Mouse (Mus musculus): ENCODE measurements around the gene Arf3. TPM values are rescaled to one million over a fixed set of nuclear protein-coding genes. Genes with fewer than 3 reads are reported as not detected.
"Not testable (repeated sequence)": the region's sequence is repeated elsewhere in the genome, so short reads cannot be mapped to it uniquely, and the experiment has no call there.

The Arf3 gene
- total RNA-seq, 1 experiment from 2014 or later, result 30.8 TPM

- ATAC-seq (replicated peaks; ENCODE audit: insufficient number of reproducible peaks, low FRiP score, low TSS enrichment, poor library complexity, severe bottlenecking), result peak; percentile 38
Measured at GRCm38 (mm10) chr15:98772511-98773211, 9.6 kb upstream of the Arf3 start.

GRCm38 (mm10) chr15:98771813-98772425 is 8.9 kb upstream of the Arf3 start:
- no peak for ATAC-seq (replicated peaks; ENCODE audit: insufficient number of reproducible peaks, low FRiP score, low TSS enrichment, poor library complexity, severe bottlenecking)

GRCm38 (mm10) chr15:98768259-98768658 is 5.2 kb upstream of the Arf3 start:
- ATAC-seq (replicated peaks; ENCODE audit: insufficient number of reproducible peaks, low FRiP score, low TSS enrichment, poor library complexity, severe bottlenecking), result no peak

DNA sequence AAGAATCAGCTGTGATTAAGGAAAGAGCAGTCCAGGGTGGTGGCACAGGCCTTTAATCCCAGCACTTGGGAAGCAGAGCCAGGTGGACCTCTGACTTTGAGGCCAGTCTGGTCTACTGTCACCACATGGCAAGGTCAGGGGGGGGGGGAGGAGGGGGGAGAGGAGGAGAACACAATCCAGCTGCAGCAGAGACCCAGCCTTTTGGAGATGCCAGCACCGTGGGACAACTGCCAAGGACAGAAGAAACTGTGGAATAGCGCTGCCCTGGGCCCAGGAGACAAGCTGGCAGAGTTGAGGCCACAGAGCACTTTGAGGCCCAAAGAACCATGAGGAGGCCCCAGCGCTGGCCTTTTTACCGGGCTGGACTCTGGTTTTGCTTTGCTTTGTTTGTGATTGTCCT is 2.9 kb upstream of the Arf3 start:
- ATAC-seq (replicated peaks; ENCODE audit: insufficient number of reproducible peaks, low FRiP score, low TSS enrichment, poor library complexity, severe bottlenecking), result no peak

- ATAC-seq (replicated peaks; ENCODE audit: insufficient number of reproducible peaks, low FRiP score, low TSS enrichment, poor library complexity, severe bottlenecking), result peak; percentile 23; the same call in 1 of the 2 replicates
Measured at GRCm38 (mm10) chr15:98762201-98762621, 803 bp downstream of the Arf3 start.

DNA sequence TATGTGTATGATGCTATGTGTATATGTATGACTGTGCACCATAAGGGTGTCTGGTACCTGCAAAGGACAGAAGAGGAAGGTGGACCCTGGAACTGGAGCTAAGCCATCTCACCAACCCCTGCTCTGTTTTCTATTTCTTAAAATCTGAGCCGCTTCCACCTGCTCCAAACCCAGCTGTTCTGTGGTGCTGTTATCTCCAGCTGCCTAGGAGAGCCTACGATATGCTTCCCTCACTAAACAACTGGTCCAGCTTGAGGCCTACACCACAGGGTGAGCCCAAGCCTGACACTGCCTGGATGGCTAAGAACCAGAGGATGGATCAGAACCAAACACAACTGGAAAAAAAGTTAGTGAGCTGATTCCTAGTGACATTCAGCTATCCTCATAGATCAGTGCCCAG is 8.9 kb downstream of the Arf3 start:
- ATAC-seq (replicated peaks; ENCODE audit: insufficient number of reproducible peaks, low FRiP score, low TSS enrichment, poor library complexity, severe bottlenecking), result no peak

- no peak for ATAC-seq (replicated peaks; ENCODE audit: insufficient number of reproducible peaks, low FRiP score, low TSS enrichment, poor library complexity, severe bottlenecking)
Measured at GRCm38 (mm10) chr15:98753021-98753423, 10.0 kb downstream of the Arf3 start.

GRCm38 (mm10) chr15:98749093-98749492 is 13.9 kb downstream of the Arf3 start:
- no peak for ATAC-seq (replicated peaks; ENCODE audit: insufficient number of reproducible peaks, low FRiP score, low TSS enrichment, poor library complexity, severe bottlenecking)

DNA sequence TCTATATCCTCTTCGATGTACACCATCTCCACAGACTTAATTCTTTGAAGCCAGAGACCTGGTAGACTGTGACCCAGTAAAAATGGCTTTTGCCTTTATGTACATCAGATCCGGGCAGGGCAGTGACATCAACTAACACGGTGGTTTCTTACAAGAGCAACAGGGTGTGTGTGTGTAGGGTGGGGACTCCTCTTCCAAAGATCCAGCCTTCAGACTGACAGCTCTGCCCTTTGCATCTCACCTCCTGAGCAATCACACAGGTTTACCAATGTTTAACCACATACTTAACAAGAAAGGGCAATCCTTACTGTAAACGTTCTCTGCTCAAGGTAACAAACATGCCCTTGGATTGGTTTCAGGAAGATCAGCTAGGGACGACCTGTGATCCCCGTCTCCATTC is 15.7 kb downstream of the Arf3 start:
- ATAC-seq (replicated peaks; ENCODE audit: insufficient number of reproducible peaks, low FRiP score, low TSS enrichment, poor library complexity, severe bottlenecking), result no peak

GRCm38 (mm10) chr15:98746344-98746965 is 16.6 kb downstream of the Arf3 start:
- no peak for ATAC-seq (replicated peaks; ENCODE audit: insufficient number of reproducible peaks, low FRiP score, low TSS enrichment, poor library complexity, severe bottlenecking)

- ATAC-seq (replicated peaks; ENCODE audit: insufficient number of reproducible peaks, low FRiP score, low TSS enrichment, poor library complexity, severe bottlenecking), result not testable (repeated sequence)
Measured at GRCm38 (mm10) chr15:98743863-98744262, 19.2 kb downstream of the Arf3 start.

GRCm38 (mm10) chr15:98742766-98743428 is 20.1 kb downstream of the Arf3 start:
- ATAC-seq (replicated peaks; ENCODE audit: insufficient number of reproducible peaks, low FRiP score, low TSS enrichment, poor library complexity, severe bottlenecking), result no peak

- no peak for ATAC-seq (replicated peaks; ENCODE audit: insufficient number of reproducible peaks, low FRiP score, low TSS enrichment, poor library complexity, severe bottlenecking)
Measured at GRCm38 (mm10) chr15:98740219-98740618, 22.8 kb downstream of the Arf3 start.

GRCm38 (mm10) chr15:98738796-98739195 is 24.2 kb downstream of the Arf3 start:
- no peak for ATAC-seq (replicated peaks; ENCODE audit: insufficient number of reproducible peaks, low FRiP score, low TSS enrichment, poor library complexity, severe bottlenecking)

DNA sequence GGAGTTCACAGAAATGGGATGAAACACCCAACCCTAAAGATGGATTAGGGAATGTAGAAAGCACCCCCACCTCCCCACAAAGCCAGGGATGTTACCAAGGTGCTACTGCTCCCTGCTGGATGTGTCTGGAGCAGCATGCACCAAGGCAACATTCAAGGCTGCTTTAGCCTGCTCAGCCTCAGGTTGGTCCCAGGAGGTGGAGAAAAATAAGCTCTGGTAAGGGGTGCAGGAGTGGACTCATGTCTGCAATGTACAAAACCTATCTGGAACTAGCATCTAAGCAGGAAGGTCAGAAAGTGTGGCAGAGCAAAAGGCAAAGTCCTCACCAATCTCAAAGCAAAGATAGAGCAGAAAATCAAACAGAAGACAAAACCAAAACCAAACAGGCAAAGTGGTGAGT is 25.1 kb downstream of the Arf3 start:
- ATAC-seq (replicated peaks; ENCODE audit: insufficient number of reproducible peaks, low FRiP score, low TSS enrichment, poor library complexity, severe bottlenecking), result no peak

GRCm38 (mm10) chr15:98736521-98736920 is 26.5 kb downstream of the Arf3 start:
- ATAC-seq (replicated peaks; ENCODE audit: insufficient number of reproducible peaks, low FRiP score, low TSS enrichment, poor library complexity, severe bottlenecking), result no peak

DNA sequence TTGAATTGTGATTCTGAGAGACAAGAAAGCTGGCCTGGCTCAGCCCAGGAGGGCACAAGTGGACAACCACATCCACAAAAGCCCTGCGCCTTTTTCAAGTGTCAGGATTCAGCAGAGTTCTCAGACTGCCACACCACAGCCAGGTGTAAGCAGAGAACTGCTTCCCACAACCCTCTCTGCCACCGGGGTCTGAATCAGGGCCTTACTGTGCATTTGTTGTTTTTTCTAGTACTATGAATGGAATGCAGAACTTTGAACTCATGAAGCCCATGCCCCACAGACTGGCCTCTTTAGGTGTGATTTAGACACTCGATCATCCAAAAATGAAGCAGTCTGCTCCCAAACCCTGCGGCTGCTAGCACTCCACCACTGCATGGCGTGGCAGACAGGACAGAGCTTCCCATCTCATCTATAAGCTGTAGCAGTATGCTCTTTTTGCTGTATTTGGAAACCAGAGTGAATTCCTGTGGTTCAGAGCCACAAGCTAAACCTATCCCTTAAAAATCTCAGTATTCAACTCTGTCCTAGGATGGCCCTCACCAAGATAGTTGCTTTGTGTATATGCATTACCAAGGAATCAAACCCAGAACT is 28.9 kb downstream of the Arf3 start:
- no peak for ATAC-seq (replicated peaks; ENCODE audit: insufficient number of reproducible peaks, low FRiP score, low TSS enrichment, poor library complexity, severe bottlenecking)

DNA sequence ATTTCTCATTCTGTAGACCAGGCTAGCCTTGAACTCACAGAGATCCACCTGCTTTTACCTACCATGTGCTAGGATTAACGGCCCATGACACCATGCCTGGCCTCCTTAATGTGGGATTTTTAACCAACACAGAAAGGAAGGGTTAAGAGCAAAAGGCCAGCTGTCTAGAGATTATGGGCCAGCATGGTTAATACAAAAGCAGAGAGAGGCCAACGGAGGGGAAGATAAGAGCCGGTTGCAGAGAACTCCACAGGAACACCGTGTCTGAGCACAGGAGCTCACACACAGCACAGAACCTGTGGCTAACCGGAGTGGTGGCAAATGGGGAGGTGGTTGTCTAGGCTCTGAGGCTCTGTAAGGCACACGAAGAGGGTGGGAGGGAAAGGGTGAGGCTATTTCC is 29.6 kb downstream of the Arf3 start:
- no peak for ATAC-seq (replicated peaks; ENCODE audit: insufficient number of reproducible peaks, low FRiP score, low TSS enrichment, poor library complexity, severe bottlenecking)

DNA sequence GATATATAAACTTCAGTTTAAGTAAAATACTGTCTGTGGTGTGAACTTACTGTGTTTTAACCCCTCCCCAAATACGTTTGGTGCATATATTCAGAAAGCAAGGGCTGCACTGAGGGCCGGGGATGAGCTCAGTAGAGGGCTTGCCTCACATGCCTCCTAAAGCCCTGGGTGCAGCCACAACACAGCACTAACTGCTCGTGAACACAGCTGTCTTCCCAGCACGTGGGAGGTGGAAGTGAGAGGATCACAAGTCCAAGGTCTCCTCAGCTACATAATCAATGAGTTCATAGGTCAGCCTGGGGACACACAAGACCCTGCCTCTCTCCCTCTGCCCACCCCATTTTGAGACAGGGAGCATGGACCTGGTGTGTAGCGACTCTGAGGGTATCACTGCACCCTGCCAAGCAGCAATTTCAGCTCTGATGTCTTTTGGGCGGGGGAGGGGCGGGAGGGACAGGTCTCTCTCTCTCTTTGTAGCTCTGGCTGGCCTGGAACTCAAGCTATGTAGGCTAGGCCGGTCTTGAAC is 30.9 kb downstream of the Arf3 start:
- no peak for ATAC-seq (replicated peaks; ENCODE audit: insufficient number of reproducible peaks, low FRiP score, low TSS enrichment, poor library complexity, severe bottlenecking)
